In the genomic region with DNA sequence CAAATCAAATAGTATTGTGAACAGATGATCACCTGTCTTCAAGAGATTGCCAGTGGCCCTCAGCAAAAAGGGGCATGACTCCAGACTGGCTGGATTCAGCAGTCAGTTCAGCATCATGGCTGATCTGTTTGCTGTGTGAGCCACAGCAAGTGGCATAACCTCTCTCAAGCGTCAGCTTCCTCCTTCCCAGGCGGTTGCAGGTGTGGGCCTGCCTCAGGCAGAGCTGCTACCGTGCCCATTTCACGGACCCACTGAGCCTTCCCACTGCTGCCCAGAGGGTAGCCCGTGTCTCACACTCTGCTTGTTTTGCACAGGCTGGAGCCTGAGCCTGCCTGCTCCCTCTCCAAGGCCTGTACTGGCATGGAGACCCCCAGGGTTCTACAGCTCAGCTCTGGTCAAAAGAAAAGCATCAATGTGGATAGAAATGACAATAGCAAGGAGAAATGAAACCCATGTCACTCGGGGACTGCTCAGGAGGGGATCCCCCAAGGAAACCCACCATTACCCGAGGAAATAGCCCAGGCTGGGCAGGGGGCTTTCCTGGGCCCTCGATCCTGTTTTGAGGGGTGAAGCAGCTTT, we compare ENCODE assay signal across 20 mouse cellular contexts. TPM values are rescaled to one million over a fixed set of nuclear protein-coding genes. Genes with fewer than 3 reads are reported as not detected.
DNase-seq lines count a peak whose midpoint lies in the region; TF ChIP-seq lines count a peak whose summit lies in the region.
"Had no signal": no experiment of that assay in that cellular context is flagged by ENCODE, and none has a peak within 500 bp of the region (broad histone marks: within the 10 kb centered on the region; RNA-seq: fewer than 3 reads in every experiment).

No protein-coding gene starts in this region.

- no peaks in the 10 kb centered on the region for H3K36me3 ChIP-seq in spleen, adult 2 months (ENCODE audit: control insufficient read depth, insufficient read depth, low read length)
- no peaks in the 10 kb centered on the region for H3K36me3 ChIP-seq in splenic B cell, adult 2 months (ENCODE audit: control insufficient read depth, insufficient read depth, low read length, poor library complexity, severe bottlenecking)
- H3K36me3 ChIP-seq: forebrain, embryonic 12.5 days; hindbrain, embryonic 15.5 days; intestine, embryonic 15.5 days; limb, embryonic 13.5 days; lung, embryonic 15.5 days had no signal

- 22% methylated on average over 8 of the region's 8 CpGs for WGBS in spleen, adult 2 months

- TF ChIP-seq CTCF in spleen, adult 2 months (IDR thresholded peaks at IDR 0.05; ENCODE audit: extremely low read depth, insufficient read depth, insufficient read length, insufficient replicate concordance) = no peak

- peaks cover 7% of the 10 kb centered on the region; the same call in 1 of the 2 replicates for H3K4me1 ChIP-seq in spleen, adult 2 months (ENCODE audit: control insufficient read depth, insufficient read depth, insufficient read length)
- H3K4me1 ChIP-seq: hindbrain, embryonic 15.5 days had no signal

- peak; percentile 88 for DNase-seq in heart, adult 11 months
- DNase-seq in heart, postnatal 10 days = no peak
- DNase-seq in spleen, adult 2 months (ENCODE audit: low read depth in 1 of 2, low spot score in 2 of 2) = peak in 1 of 2 experiments; percentile 30
- DNase-seq in spleen, postnatal 10 days (ENCODE audit: low spot score in 2 of 2) = no peak
- DNase-seq in splenic B cell, adult 2 months (ENCODE audit: low read depth, low spot score) = peak; percentile 53
- DNase-seq in thymus, postnatal 36 days = peak; percentile 50 to 64
- DNase-seq in cerebellum, adult 11 months = no peak
- DNase-seq in kidney, adult 9 months = no peak
- DNase-seq: adrenal gland, adult 2 months; cerebellum, postnatal 14 days; gastrocnemius, postnatal 10 days; heart, adult 2 months; heart, postnatal 14 days; lung, postnatal 4 days had no signal

- no peaks in the 10 kb centered on the region for H3K27me3 ChIP-seq in spleen, adult 2 months (ENCODE audit: control insufficient read depth, insufficient read depth, low read length)
- no peaks in the 10 kb centered on the region for H3K27me3 ChIP-seq in splenic B cell, adult 2 months (ENCODE audit: control insufficient read depth, insufficient read depth, low read length, poor library complexity, severe bottlenecking)
- H3K27me3 ChIP-seq: forebrain, embryonic 12.5 days; hindbrain, embryonic 15.5 days; intestine, embryonic 15.5 days; limb, embryonic 13.5 days; lung, embryonic 15.5 days had no signal

- no peak overlapping the region for H3K4me3 ChIP-seq in spleen, adult 2 months (ENCODE audit: extremely low read depth, insufficient read depth, insufficient read length)
- H3K4me3 ChIP-seq: forebrain, embryonic 12.5 days; heart, adult 2 months; hindbrain, embryonic 15.5 days; intestine, embryonic 15.5 days; limb, embryonic 13.5 days; lung, embryonic 15.5 days had no signal

- intact Hi-C loops in heart, postnatal 10 days (cut with DNase I) = no loop called here

- peak overlapping the region; percentile 44 for H3K27ac ChIP-seq in spleen, adult 2 months (ENCODE audit: insufficient read depth, low read length)
- H3K27ac ChIP-seq: forebrain, embryonic 12.5 days; heart, adult 2 months; hindbrain, embryonic 15.5 days; intestine, embryonic 15.5 days; limb, embryonic 13.5 days; liver, embryonic 14.5 days; lung, embryonic 15.5 days had no signal

- no peak for TF ChIP-seq POLR2A in spleen, adult 2 months (IDR thresholded peaks at IDR 0.05; ENCODE audit: low read depth, low read length)

RNA-seq across cellular contexts. Expression of gene Snai1, which starts 13.4 kb away (rescaled TPM):
- 1 to 10 TPM; 3.6 to 4.1 TPM for total RNA-seq in heart, postnatal 10 days (2021)
- polyA plus RNA-seq in spleen, adult 2 months (2012; rRNA removed) = 21.0 and 28.1 TPM in 2 replicates

RNA-seq across cellular contexts. Expression of gene Spata2, which starts 58.7 kb away (rescaled TPM):
- 10 to 100 TPM; 24.0 to 24.9 TPM for total RNA-seq in heart, postnatal 10 days (2021)
- 23.3 and 25.5 TPM in 2 replicates for polyA plus RNA-seq in spleen, adult 2 months (2012; rRNA removed)

RNA-seq across cellular contexts. Expression of gene Rnf114, which starts 59.0 kb away (rescaled TPM):
- total RNA-seq in heart, postnatal 10 days (2021) = 10 to 100 TPM; 41.9 to 47.1 TPM
- polyA plus RNA-seq in spleen, adult 2 months (2012; rRNA removed) = 88.0 and 95.4 TPM in 2 replicates

Comparison
In these comparisons a context has a peak if more than half of its experiments do, and no peak if none do; other contexts are left out.
1. DNase-seq: peak in heart, adult 11 months (single experiment), splenic B cell, adult 2 months (single experiment) and thymus, postnatal 36 days (2 of 2); none in heart, postnatal 10 days (0 of 2), spleen, postnatal 10 days (0 of 2), cerebellum, adult 11 months (single experiment) and kidney, adult 9 months (single experiment).